Mouse (Mus musculus): ENCODE measurements around the gene Hic2.
"Not testable (repeated sequence)": the region's sequence is repeated elsewhere in the genome, so short reads cannot be mapped to it uniquely, and the experiment has no call there.

Hic2 gene

GRCm38 (mm10) chr16:17232794-17233701 lies at the start of gene Hic2:
Gene Hic2, plus strand, starts transcription at chr16:17233572.
- in situ Hi-C loops (cut with MboI; ENCODE audit: low sequenced_read_pairs) = no loop called here

- in situ Hi-C loops (cut with MboI; ENCODE audit: low sequenced_read_pairs) = no loop called here
These were observed 47.9 kb upstream of the Hic2 start for GRCm38 (mm10) chr16:17185475-17185874.

- in situ Hi-C loops (cut with MboI; ENCODE audit: low sequenced_read_pairs) = no loop called here
These were observed 39.5 kb upstream of the Hic2 start for GRCm38 (mm10) chr16:17193823-17194222.

DNA sequence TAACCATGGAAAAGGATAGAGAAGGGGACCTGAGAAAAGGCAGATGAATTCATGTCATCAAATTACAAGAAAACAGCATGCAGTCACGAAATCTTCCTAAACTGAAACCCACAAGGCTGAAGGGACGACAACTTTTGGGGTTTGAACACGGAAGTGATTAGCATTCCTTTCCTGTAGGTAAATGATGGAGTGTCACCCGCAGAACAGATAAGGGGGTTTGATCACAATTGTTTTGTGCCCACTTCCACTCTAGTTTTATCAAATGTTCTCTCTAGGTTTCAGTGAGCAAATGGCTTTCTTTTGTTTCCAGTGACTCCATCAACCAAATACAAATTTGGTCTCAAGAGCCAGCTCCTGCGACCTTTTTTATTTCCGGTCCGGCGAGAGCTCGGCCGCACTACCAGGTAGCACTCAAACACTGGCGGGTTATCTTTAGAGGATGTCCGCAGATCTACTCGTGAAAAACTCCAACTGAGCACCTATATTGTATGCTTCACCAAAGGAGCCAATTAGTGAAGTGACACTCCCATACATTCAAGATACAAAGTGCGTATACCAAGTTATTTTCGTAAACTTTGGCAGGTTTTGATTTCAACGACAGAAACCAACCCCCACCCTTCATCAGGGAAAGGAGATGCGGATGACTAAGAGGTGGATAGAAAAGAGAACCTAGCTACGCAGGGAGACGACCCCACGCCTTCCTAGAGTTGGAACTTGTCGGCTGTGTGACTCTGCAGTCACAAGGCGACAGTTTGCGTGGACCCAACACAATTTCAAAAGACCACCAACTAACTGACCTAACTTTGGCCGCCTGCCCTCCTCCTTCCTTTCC lies 33.0 kb upstream of the Hic2 start:
- in situ Hi-C loops (cut with MboI; ENCODE audit: low sequenced_read_pairs) = no loop called here

DNA sequence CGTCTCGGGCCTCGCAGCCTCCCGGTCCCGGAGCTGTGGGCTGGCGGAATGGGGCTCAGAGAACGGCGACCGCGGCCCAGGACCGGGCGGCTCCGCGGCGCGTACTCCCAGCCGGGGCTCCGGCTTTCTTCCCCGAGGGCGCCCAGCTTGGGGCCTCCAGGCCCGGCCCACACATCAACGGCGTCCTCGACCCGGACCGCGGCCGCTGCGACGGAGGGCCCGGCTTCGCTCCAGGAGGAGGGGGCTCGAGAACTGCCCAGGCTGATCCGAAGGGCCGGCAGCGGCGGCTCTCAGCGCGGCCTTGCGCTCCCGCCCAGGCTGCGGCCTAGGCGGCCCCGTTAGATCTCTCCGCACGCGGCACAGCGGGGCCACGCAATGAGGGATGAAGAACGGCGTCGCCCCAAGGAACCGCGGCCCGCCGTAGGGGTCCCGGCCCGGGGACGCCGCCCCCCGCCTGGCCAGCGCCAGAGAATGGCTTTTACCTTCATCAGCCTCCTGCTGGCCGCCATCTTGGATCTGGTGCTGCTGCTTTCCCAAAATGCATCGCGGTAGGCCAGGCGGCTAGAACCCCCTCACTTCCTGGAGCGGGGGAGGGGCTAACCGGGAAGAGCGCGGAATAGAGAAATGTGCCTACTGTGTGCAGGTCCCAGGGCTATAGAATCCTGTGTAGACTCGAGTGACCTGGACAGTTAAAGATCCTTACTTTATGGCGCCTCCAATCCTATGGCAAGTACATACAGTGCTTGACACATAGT lies 32.2 kb upstream of the Hic2 start:
- in situ Hi-C loops (cut with MboI; ENCODE audit: low sequenced_read_pairs) = no loop called here

- in situ Hi-C loops (cut with MboI; ENCODE audit: low sequenced_read_pairs) = no loop called here
These were observed 31.4 kb upstream of the Hic2 start for GRCm38 (mm10) chr16:17201977-17202376.

GRCm38 (mm10) chr16:17202549-17202948 lies 30.8 kb upstream of the Hic2 start, which contains the start of gene Ube2l3:
Gene Ube2l3, minus strand, starts transcription at chr16:17202649.
- in situ Hi-C loops (cut with MboI; ENCODE audit: low sequenced_read_pairs) = no loop called here

DNA sequence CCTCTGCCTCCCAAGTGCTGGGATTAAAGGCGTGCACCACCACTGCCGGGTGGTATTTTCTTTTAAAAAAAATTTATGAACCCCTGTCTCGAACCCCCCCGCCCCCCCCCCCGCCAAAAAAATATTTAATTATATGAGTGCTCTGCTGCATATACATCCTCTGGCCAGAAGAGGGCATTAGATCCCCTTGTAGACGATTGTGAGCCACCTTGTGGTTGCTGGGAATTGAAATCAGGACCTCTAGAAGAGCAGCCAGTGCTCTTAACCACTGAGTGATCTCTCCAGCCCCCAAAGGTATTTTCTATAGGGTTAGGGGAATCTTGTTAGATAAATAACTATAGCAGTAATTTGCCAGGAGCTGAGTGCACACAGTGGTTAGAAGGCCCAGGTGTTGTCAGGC lies 28.4 kb upstream of the Hic2 start:
- in situ Hi-C loops (cut with MboI; ENCODE audit: low sequenced_read_pairs) = no loop called here

- in situ Hi-C loops (cut with MboI; ENCODE audit: low sequenced_read_pairs) = no loop called here
These were observed 24.7 kb upstream of the Hic2 start, which contains the start of gene Rimbp3 for GRCm38 (mm10) chr16:17208389-17209361. Gene Rimbp3, plus strand, starts transcription at chr16:17208603.

DNA sequence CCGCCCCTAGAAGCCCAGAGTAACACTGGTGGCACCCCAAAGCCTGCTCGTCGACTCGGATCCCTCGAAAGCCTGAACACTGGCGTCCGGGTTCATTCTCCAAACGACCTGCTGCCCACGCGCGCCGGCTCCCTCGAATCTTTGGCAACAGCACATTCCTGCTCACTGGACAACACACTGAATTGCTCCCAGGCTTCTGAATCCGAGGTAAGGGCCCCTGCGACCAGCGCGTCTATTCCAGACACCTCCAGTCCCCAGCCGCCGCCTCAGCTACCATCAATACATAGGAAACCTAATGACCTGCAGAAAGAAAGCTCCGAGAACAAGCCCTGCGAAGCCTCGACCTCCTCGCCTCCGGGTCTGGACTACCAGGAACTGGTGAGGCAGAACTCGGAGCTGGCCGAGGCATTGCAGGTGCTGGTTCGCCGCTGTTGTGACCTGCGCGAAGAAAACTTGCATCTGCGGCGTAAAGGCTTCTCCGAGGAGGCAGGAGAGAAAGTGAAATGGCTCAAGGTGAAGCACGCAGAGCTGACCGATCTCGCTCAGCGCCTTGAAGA lies 23.9 kb upstream of the Hic2 start:
- in situ Hi-C loops (cut with MboI; ENCODE audit: low sequenced_read_pairs) = no loop called here

- in situ Hi-C loops (cut with MboI; ENCODE audit: low sequenced_read_pairs) = no loop called here
These were observed 23.2 kb upstream of the Hic2 start for GRCm38 (mm10) chr16:17209981-17210838.

- in situ Hi-C loops (cut with MboI; ENCODE audit: low sequenced_read_pairs) = loop anchor here (5.0 kb wide), 1 partner anchor 50 kb away; no protein-coding TSS in a partner anchor
These were observed 16.3 kb upstream of the Hic2 start for GRCm38 (mm10) chr16:17216934-17217633.

DNA sequence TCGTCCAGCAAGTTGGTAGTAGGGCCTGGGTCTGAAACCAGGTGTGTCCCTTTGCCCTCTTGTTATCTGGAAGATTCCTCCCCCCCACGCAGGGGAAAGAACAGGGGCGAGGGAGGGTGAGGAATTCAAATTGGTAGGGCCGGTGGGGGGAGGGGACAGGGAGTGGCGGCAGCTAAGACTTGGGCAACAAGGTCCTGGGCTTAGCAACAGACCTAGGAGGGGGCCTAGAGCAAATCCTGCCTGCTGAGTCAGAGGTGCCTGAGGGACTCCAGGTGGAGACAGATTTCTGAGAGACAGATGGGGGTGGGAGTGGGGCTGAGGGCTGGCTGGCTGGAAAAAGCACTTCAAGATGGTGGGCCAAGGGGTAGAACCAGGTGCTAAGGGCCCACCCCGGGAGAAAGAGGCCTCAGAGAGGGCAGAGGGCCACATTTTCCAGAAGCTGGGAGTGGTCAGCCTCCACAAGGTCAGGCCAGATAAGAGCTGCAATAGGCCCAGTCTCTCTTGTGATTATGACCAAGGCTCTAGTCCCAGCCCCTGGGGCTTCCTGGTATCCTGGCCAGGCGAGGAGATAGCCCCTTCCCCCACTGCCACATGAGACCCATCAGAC lies 13.1 kb upstream of the Hic2 start:
- in situ Hi-C loops (cut with MboI; ENCODE audit: low sequenced_read_pairs) = no loop called here

DNA sequence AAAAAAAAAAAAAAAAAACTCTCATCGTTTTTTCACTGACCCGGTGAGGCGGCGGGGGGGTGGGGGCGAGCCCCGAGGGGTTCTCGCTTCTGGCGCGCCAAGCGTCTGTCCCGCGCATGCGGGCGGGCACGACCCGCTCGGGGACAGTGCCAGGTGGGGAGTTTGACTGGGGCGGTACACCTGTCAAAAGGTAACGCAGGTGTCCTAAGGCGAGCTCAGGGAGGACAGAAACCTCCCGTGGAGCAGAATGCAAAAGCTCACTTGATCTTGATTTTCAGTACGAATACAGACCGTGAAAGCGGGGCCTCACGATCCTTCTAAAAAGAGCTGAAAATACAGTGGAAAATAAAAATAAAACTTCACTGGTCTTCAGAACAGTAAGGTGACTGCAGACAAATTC lies 11.2 kb upstream of the Hic2 start:
- in situ Hi-C loops (cut with MboI; ENCODE audit: low sequenced_read_pairs) = no loop called here

DNA sequence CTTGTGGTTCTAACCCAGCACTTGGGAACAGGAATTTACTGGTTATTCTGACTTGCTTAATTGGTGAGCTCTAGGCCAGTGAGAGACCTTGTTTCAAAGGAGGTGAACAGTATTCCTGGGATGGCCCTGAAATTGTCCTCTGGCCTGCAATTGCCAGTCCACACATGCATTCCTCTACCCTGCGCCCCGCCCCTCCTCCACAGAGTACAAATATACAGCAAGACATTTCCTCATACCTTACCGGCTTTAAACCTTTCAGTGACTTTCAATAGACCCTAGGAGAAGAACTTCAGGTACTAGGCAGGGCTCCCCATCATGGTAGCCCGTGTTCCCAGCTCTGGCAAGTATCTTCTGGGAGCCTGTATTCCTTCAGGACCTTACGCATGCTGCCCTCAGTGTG lies 7.8 kb upstream of the Hic2 start:
- in situ Hi-C loops (cut with MboI; ENCODE audit: low sequenced_read_pairs) = no loop called here

DNA sequence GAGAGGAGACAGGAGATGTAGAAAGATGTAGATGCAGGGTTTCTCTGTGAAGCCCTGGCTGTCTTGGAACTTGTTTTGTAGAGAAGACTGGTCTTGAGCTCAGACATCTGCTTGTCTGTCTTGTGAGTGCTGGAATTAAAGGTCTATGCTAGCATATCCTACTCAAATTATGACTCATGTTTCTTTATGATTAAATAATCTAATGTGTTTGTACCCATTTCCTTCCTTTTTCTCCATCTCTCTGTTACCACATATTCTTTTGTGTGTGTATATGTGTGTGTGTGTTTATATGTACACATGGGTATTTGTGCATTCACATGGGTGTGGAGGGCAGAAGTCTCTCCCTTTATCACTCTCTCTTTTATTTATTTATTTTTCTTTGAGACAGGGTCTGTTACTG lies 6.9 kb upstream of the Hic2 start:
- in situ Hi-C loops (cut with MboI; ENCODE audit: low sequenced_read_pairs) = no loop called here

DNA sequence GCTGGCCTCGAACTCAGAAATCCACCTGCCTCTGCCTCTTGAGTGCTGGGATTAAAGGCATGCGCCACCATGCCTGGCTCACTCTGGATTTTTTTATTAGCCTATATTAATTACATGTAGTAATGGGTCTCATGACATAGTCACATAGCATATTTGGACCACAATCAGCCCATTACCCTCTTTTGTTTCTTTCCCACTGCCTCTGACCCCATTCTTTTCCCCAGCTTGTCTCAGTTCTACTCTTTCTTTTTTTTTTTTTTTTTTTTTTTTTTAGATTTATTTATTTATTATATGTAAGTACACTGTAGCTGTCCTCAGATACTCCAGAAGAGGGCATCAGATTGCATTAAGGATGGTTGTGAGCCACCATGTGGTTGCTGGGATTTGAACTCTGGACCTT lies 1.8 kb upstream of the Hic2 start:
- in situ Hi-C loops (cut with MboI; ENCODE audit: low sequenced_read_pairs) = not testable (repeated sequence)
